Mouse (Mus musculus) hindlimb bud, embryonic 11.5 days (tissue): ENCODE measurements around the gene Hspb3.

ENCODE experiments used
- DNase-seq: peaks from one replicate; pipeline ENCODE4 v3.0.0-alpha.2; 2012; ENCODE audit warnings: low read depth, low spot score; ENCODE audit errors: extremely low spot score

Hspb3 gene

DNA sequence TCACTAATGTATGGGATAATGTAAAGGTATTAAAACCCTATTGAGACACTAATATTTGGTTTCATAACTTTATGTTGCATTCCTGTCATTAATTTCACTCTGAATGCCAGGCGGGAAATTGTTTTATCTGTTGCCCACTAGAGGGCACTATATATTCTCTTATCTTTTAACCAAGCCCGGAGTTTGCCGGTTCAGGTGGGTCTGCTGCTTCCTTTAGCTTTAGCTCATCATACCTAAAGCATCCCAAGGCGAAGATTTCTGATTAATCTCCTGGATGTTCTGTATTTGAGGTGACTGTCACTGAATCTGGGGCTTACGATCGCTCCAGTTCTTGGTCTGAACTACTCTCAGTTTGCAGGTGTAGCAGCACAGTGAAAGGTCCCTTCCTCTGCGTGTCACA lies 24.6 kb downstream of the Hspb3 start:
- no peak for DNase-seq

GRCm38 (mm10) chr13:113635799-113636222 lies 27.7 kb downstream of the Hspb3 start:
- DNase-seq = no peak

- DNase-seq = no peak
These were observed 28.6 kb downstream of the Hspb3 start for GRCm38 (mm10) chr13:113634732-113635481.

DNA sequence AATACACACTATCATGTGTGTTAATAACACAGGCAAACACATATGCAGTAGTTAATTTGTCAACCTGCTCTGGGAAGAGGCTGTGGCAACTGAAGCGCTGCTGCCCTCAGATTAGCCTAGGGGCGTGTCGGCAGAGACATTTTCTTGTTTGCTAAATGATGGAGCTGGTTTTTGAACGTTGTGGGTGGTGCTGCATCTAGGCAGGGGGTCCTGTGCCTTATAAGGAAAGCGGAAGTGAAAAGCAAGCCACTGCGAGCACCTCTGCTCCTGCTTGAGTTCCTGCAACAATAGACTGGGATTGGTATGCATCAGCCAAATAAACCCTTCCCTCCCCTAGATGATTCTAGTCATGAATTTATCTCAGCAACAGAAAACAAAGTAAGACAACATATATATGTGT lies 31.0 kb downstream of the Hspb3 start:
- DNase-seq = no peak

GRCm38 (mm10) chr13:113627601-113628000 lies 35.9 kb downstream of the Hspb3 start:
- DNase-seq = no peak

- no peak for DNase-seq
These were observed 40.6 kb downstream of the Hspb3 start for GRCm38 (mm10) chr13:113622865-113623255.

- DNase-seq = no peak
These were observed 41.2 kb downstream of the Hspb3 start for GRCm38 (mm10) chr13:113622122-113622864.

DNA sequence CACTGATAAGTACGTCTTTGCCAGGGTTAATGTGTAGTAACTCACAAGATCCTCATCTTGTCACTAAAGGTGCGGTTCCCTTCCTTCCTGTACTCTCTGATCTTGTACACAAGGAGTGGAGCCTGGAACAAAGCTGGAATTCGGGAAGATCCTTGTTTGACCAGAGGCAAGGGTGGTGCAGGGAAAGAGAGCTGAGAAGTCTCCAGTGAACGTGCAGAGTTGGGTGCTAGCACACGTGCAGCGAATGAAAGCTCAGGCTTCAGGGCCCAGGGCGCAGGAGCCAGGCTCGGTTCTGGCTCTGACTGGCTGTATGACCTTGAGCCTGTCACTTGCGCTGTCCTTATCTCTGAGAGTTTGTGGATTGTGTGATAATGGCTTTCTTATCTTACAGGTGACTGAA lies 44.5 kb downstream of the Hspb3 start:
- DNase-seq = no peak

GRCm38 (mm10) chr13:113617891-113618823 lies 45.3 kb downstream of the Hspb3 start, which contains the start of gene Snx18:
Gene Snx18 (minus strand): TSS chr13:113618564.
- no peak for DNase-seq

- no peak for DNase-seq
These were observed 46.1 kb downstream of the Hspb3 start for GRCm38 (mm10) chr13:113617338-113617890.

GRCm38 (mm10) chr13:113616751-113617337 lies 46.6 kb downstream of the Hspb3 start:
- no peak for DNase-seq

GRCm38 (mm10) chr13:113615971-113616671 lies 47.4 kb downstream of the Hspb3 start:
- no peak for DNase-seq

GRCm38 (mm10) chr13:113615546-113615941 lies 47.9 kb downstream of the Hspb3 start:
- no peak for DNase-seq

DNA sequence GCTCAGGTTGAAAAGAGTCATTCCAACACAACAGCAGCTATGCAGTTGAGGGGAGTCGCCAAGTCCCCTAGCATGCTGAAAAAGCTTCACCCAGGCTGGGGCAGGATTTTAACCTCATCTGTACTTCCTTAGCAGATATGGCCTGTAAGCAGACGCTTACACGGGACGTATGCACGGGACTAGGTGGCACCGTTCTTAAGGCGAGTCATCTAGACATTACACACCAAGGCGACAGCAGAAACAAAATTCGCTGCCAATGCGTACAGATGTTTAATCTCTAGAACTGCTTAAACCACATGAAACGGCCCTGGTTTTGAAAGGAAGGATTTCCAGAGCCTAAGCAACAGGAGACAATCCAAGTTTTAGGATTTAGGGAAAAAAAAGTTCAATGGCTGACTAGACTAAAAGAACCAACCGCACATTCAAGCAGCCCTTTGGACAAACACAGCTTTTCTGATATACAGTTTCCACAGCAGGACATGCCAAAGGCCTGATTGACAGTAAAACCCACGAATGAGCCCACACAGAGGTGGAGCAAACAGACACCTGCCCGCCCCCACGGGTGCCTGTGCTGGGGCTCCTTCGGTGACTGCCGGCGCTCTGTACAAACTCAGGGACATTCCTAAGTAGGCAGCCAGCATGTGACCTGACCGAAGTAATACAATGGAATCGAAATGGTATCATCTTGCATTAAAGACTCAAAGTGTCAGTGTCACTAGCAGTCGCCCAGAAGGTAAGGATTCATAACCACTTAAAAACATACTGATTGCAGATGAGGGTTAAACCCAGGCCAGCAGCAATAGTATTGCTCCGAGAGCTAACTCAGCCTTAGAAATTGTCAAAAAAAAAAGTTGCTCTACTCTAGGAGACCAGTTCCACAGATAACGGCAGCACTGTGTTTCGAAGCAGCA lies 48.6 kb downstream of the Hspb3 start:
- DNase-seq = no peak

- no peak for DNase-seq
These were observed 49.6 kb downstream of the Hspb3 start for GRCm38 (mm10) chr13:113613882-113614281.

DNA sequence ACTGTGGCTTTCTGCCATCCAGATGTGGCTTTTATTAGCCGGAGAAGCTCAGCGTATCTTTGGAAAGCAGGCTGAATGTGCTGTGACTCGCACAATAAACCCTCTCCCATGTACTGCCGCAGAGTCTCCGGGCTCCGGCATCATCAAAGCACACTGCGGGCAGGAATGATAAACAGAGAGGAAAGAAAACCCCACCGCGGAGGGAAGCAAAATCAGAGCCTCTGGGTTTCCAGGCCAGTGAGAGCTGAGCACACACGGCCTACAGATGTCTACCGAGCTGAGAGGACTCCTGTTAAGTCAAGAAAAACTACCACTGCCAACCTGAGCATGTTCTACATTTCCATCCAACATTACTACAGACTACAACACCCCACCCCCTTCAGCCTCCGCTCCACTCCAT lies 50.1 kb downstream of the Hspb3 start:
- no peak for DNase-seq
